Mouse (Mus musculus) thymus, adult 18-20 months (tissue): ENCODE measurements at regions not wholly inside any gene's neighbourhood (a gene's known extent, or its start where the extent isn't known, plus 50 kb on each side); places are given as distances from the start of the nearest gene placed in this dataset.
"Not testable (repeated sequence)": the region's sequence is repeated elsewhere in the genome, so short reads cannot be mapped to it uniquely, and the experiment has no call there.

ENCODE experiments used
- DNase-seq, 2 experiments: peaks; one replicate each; pipeline ENCODE4 v3.0.0; 2022; ENCODE audit warnings: mixed read lengths in 2 of 2

DNA sequence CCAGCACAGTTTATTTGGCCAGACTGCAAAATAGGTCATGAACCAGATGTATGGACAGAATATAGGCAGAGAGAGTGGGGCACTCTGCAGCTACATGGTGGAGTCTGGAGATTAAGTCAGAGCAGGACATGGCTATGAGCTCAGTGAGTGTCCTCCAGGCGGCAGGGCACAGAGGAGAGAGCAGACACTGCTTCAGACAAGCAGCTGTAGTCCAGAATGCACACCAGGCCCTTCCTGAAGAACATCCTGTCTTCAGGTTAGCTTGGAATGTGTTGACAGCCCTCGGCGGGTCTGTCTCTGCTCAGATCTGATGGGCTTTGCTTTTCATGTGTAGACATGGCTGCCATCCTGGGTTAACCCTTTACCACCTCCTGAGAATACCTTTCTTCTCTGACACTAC lies 238.6 kb downstream of the Nuak1 start:
- DNase-seq = no peak

DNA sequence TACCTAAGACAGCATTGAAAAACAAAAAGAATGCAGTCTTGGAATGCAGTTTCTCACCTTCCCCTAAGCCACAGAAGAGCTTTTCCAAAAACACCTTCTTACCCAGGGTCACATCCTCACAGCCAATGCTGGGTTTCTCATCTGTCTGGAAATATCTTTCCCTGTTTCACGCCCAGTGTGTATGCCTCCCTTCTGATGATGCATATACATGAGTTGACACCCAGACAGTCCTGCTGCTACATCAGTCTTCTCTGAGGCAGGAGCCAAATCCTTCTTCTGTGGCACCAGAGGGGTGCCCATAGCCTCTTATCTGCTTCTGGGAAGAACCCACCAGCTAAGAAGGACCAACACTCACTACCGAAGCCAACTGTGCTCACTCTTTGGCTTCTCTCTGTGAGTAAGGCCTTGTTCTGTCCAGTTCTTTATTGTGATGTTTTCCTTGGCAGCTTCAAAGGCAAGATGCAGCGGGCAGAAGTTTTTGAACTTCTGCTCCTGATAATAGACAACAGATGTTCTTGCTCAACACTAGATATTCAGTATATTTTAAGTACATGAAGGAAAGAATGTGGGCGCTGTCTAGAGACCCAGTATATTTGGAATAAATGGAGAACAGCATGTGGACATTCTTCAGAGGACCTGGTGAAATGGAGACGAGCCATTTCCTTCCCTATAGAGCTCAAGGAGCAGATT lies 228.2 kb downstream of the Nuak1 start:
- no peak for DNase-seq

DNA sequence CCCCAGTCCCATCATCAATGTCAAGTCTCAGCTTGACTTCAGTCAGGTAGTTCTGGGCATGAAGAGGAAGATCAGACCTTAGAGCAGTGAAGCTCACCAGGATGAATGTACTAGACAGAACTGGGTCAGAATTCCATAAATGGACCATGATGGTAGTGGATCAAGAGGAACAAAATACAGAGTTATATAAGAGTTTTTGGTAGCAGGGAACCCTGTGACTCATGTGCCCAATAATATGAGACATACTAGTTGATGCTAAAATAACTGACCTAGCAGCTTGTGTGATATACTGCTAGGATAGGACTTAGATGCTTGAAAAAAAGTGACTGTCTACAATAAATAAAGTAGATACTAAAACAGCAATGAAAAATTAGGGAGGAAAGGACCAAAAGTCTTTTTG lies 225.6 kb downstream of the Nuak1 start:
- no peak for DNase-seq

DNA sequence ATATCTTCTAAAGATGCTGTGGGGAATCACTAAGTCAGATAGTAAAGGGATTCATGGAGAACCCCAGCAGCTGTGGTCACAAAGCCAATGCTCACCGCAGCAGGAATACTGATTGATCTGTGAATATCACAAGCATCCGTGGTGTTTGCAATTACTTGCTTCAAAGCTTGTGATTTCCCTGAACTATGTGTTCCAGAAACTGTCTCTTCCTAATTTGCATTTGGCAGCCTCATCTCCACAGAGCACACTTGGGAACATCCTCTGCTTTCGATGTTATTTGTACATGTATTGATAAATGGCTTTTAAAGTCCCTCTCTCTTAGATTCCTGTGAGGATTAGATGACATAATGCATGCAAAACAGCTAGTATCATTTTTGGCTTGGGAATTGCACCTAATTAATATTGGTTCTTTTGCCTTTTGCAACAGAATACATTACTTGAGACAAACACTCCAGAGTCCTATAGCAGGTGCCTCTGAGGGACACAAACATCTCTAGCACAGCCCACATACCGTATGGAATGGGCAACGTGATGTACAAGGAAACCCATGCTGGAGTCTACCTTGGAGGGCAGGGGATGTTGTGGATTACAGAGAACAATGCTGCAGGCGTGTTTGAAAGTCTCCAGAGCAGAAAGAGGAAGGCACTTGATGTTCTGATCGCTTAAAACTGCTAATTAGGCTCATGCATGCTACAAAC lies 211.0 kb downstream of the Nuak1 start:
- DNase-seq = no peak

DNA sequence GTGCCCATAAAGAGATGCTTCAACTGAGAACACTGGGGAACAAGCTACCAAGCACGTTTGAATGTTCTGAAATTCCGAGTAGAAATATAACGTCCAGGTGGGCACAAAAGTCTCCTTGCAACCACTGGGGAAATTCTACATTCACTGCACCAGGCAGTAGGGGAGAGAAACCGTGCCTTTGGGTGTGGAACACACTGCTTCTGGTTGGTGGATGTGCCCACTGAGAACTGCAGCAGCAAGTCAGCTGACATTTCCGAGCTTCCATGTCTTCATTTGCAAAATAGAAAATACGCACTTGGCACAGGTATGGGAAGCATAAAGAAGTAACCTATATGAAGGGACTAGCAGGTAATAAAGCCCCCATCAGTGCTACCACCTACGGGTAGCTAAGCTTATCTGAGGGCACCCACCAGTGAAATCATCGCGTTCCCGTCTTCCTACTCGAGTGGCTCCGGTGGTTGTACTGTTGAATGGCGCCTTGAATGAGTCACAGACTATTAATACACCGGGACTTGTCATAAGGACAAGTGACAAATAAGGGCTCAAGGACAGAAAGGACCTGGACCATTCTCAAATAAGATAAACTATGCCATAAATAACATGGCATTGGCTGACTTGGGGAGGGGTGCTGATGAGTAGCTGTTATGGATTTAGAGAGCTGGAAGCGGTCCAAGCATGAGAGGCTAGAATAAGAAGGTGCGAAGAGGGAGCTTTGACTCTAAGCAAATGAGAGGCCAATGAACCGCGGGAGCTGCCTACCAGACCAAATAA lies 210.2 kb downstream of the Nuak1 start:
- no peak for DNase-seq

DNA sequence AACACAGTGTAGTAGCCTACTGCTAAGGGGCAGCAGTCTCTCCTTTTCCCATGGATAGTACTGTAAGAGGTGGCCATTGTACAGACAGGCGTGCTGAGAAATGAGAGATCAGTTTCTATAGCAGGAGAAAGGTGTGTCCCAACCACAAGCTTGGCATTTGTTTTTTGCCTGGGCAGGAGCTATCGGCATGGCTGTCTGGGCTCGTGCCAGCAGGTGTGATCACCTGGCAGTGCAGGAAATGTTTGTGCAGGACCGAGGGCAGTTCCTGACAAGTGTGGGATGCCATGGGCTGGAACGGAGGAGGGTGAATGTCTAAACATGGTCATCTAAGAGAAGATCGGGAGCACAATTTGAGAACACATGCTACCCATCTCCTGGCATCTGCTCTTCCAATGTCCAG lies 205.4 kb downstream of the Nuak1 start:
- DNase-seq = no peak

DNA sequence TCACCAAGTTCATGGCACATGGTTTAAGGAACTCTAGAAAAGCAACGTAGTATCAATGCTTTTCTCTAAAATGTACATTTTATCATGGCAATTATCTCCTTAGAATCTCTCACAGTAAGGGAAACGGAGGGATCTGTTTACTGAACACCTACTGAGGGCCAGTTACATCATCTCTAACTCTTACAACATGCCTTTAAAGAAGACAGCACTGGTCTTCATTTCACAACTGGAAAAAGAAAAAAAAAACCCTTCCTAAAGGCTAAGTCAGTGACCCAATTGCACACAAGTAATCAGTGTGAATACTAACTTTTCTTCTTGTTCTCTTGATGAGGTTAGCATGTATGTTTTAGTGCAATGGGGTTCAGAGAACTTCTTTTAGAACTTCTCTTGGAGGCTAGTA lies 204.2 kb downstream of the Nuak1 start:
- no peak for DNase-seq

DNA sequence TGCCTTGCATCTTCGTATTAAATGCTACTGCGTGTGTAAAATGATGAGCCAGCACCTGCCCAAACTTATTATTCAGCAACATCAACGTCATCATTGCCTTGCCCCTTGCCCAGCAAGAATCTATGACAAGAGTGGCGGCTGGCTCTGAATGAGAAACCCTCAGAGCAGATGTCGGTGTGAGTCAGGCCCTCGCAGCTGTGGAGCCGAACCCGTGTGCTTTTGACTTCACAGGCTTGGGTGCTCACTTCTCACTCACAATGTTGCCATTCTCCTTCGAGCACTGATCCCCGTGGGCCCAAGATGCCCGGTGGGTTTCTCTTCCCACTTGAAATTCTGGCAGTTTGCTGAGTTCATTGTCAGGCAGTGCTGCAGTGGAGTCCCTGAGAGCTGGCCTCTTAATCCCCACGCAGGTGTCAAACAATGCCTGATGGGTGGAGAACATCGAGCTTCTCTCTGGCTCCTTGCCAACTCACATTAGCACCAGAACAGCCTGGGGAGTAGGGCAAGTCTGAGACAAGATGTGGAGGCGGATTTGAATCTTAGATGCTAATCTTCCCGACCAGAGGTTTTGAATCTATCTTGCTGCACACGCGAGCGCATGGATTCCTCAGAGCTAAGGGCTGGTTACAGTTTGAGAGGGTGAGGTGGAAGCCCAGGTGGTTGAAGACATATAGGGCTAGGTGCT lies 202.0 kb downstream of the Nuak1 start:
- DNase-seq = no peak

DNA sequence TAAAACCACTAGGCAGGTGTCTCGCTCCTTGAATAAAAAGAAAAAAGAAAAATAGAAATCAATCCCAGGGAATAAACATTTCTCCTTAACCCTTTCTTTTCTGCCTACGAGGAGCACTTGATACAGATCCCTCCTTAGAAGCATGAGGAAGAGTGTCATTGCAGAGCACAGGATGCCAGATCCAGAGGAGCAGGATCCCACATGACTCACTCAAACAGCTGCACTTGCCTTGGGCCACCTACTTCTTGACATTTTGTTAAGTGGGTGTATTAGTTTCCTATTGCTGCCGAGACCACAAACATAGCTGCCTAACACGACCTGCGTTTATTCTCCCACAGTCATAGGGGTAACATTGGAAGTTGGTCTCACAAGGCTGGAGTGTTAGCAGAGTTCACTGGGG lies 197.1 kb downstream of the Nuak1 start:
- no peak for DNase-seq

DNA sequence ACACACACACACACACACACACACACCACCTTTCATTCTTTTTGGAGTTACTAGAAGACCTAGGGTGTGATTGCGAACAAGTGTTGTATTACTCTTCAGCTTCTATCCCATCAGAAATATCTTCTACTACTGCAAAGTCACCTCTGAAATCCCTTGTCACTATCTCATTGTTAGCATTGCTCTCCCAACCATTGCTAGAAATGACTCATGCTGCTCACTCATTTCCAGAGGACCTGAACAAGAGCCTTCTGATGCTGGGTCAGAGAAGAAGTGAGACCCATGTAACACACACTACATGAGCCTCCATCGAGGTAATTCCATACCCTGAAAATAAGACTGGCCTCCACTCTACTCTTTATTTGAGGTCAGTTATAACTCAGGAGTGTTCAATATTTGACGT lies 191.1 kb downstream of the Nuak1 start:
- no peak for DNase-seq

DNA sequence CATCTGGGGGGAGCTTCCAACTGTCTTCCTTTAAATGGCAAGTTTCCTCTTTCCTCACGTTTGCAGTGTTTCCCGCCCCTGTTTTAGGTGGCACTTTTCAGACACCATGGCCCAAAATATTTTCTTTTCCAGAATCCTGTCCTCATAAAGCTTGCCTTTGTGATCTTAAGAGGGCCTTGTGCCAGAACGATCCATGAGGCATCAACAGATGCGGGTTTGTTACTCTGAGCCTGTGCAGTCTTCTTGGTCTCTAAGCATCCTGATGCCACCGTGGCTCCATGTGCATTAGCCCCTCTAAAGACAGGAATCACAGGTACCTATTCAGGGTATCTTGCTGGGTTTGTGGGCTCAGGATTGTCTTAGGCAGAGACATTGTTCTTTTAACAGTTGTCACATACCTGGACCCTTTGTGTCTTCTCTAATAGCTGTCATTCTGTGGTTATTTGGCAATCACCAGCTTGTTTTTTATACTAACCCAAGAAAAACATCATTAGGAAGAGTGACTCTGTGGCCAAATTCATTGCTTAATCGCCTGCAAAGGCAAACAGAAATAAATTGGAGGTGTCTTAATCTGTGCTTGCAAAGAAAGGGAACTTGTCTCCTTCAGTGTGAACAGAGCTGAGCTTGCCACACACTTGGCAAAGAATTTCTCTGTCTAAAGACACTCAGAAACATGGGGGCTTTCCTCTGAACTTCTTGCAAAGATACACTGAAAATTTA lies 179.3 kb downstream of the Nuak1 start:
- no peak for DNase-seq

DNA sequence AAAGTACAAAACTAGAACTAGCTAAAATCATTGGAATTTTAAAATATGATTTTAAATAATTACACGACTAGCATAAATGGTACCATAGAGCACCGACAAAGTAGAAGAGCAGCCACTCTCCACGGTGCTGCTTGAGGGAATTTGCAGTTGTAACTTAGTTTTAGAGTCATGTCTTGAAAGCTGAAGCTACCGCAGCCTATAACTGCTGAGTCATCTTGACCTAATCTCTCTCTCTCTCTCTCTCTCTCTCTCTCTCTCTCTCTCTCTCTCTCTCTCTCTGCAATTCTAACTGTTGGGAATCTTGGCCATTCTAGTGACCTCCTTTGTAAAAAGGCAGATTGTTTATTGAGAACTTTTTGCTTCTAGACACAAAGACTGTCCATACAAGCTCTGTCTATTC lies 177.5 kb downstream of the Nuak1 start:
- no peak for DNase-seq

DNA sequence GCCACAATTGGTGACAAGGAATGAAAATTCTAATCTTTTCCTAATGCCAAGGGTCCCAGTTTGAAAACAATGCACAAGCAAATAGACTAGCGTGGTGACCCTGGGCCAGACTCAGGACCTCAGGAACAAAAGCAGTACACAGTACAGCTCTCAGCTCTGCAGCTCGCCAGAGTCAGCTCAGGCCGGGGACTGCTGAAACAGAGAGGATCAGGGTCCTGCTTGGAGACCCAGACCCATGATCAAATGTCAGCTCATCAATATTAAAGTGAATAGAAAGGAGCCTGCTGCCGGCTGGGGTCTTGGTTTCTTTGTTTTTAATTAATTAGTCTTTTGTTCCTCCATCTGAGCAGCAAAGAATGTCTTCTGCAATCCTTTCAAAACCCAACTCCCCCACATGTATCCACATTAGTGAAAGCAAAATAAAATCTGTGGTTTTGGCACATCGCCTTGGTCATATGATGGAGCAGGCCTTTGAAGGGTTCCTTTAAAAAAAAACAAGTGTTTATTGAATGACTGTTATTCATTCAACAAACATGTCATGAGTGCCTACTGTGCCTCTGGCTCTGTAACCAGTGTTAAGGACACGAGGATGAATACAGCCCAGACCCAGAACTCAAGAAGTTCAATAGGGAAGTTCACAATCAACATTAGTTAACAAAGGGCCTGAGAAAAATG lies 154.4 kb downstream of the Nuak1 start:
- DNase-seq = no peak

DNA sequence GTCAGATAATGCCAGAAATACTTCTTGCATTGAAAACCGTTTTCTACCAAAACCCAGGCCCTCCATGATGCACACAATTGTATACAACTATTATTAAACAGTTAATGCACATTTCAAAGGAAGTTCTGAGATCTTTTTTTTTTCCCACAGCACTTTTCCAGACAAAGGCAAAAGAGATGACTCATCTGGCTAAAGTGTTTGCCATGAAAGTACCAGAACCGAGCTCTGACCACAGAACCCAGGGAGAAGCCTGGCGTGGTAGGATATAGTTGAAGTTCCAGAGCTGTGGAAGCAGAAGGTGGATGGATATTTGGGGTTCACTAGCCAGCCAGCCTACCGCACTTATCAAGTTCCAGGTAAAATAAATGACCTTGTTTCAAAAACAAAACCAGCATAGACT lies 146.0 kb downstream of the Nuak1 start:
- no peak for DNase-seq

DNA sequence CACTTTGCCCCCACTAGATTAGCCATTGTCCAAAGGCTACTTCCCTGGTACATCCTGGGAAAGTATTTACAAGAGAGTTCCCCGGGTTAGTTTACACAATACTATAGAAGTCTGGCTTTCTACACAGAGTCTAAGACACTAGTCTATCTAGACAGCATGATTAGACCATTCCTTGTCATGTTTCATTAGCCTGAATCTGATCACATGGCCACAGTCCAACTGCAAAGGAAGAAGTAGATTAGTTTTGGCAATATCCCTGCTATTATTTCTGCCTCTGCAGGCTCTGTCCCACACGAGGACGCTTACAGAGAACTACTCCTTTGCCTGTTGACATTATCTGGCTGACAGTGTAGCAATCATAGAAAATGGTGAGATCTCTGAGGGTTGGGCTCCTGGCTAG lies 144.2 kb downstream of the Nuak1 start:
- DNase-seq = no peak

DNA sequence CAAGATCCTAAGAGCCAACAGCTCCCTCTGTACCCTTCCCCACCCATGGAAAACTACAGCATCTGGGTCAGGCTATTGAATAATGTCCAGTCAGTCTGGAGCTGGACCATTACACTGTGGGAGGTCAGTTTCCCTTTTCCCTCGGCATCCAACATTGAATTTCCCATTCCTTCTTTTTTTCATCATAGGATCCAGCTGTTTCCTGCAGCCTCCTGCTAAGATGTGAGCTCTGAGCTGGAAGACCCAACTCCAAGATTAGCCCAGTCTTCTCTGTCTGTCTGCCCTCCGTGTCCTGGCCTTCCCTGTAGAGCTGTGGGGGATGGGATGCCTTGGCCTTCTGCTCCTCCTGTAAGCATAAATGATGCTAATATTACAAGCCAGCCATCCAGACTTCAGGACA lies 138.8 kb downstream of the Nuak1 start:
- DNase-seq = no peak

DNA sequence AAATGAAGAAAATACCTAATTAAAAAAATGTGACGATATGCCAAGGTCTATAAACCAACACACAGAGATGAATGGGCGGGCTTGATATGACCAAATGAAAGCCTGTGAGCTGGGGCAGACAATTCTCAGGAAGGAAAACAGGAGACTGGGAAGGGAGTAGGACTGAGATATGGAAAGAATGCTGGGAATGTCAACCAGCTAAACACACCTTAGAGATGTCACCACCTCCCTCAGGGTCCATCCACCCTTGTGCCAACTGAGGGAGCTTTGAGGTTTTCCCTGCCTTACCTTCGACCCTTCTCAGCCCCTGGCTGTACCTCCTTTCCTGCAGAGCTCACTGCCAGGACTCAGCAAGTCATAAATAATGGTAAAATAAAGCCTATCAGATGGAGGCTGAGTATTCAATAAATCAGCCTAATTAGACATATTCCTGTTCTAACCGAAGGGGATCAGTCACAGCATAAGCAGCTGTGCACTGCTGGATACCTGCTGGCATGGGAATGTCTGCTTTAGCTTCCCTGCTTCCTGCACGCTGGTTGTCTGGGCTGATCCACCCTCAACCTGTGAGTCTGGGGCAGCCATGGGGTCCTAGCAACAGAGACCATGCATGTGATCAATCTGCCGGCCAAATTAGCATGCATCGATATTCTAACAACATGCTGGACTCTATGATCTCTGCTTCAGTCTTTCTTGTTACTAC lies 137.4 kb downstream of the Nuak1 start:
- DNase-seq = no peak

DNA sequence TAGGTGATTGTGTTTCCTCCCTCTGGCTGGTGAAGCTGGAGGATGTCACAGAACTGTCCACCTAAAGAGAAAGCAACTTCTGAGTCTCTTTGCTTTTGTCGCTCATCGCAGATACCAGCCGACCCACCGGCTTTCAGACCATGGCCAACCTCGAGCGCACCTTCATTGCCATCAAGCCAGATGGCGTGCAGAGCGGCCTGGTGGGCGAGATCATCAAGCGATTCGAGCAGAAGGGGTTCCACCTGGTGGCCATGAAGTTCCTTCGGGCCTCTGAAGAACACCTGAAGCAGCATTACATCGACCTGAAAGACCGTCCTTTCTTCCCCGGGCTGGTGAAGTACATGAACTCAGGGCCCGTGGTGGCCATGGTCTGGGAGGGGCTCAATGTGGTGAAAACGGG lies 131.7 kb downstream of the Nuak1 start:
- DNase-seq = not testable (repeated sequence)

DNA sequence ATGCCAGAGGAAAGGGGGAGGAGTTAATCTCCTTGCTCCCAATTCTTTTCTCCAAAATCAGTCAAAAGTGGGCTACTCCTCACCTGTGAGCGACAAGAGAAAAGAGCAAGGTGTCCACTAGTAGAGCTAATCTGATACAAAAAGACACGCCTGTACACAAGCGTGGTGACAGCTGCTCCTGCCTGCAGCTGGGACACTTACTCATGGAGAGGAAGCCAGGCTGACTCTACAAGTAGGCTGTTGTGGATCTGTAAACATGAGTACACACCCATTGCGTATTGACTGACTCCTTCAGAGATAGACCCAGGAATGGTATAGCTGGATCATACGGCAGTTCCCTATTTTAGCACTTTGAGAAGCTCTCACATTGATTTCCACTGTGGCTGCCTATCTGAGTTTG lies 129.7 kb downstream of the Nuak1 start:
- no peak for DNase-seq

DNA sequence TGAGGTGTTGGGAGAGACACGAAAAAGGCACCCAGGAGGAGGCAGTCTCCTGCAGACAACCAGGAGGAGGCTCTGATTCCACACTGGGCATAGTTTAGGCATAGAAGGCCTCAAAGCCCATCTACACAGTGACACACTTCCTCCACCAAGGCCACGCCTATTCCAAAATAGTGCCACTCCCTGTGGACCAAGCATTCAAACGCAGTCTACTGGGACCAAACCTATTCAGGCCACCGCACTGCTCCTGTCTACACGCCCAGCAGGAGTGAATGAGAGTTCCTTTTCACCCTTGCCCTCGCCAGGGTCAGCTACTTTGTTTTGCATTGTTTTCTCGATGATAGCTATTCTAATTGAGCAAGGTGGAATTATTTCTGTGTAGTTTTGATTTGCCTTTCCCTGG lies 127.7 kb downstream of the Nuak1 start:
- DNase-seq = no peak

DNA sequence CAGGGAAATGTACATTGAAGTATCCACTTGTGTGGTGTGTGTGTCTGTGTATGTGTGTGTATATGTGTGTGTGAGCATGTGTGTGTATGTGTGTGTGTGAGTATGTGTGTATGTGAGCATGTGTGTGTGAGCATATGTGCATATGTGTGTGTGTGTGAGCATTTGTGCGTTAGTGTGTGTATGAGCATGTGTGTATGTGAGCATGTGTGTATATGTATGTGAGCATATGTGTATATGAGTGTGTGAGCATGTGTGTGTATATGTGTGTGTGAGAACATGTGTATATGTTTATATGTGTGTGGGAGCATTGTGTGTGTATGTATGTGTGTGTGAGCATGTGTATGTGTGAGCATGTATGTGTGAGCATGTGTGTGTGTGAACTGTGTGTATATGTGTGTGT lies 123.5 kb downstream of the Nuak1 start:
- no peak for DNase-seq

DNA sequence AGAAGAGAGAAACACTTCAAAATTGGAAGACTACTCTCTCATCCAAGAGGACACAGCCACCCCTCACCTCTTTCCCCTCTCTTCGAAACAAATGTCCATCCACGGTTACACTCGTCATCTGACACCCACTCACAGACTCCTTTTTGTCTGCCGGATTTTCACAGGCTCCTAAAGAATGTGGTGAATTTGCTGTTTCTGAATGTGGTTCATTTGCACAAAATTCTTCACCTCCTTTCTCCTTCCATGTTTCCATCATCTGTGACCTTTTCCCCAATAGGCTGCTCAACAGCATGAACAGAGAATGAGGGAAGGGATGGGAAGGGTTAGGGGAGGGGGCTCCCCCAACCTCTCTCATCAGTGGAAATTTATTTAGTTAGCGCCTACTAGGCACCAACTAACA lies 122.4 kb downstream of the Nuak1 start:
- DNase-seq = no peak
